Mouse (Mus musculus) gastrocnemius, adult 8-10 months (tissue): Measurements from ENCODE around the gene Agl. TPM values are rescaled to one million over a fixed set of nuclear protein-coding genes. Genes with fewer than 3 reads are reported as not detected.

Source experiments
- DNase-seq, 2 experiments: peaks; one replicate each; pipeline ENCODE4 v3.0.0; 2022; ENCODE audit warnings: low spot score in 2 of 2
- total RNA-seq, 4 experiments: library from RNA; stranded (reverse); gene quantifications; 2 replicates each; pipeline ENCODE4 v1.2.4; 2022

Gene Agl
- total RNA-seq, 4 experiments from 2014 or later = 785 to 946 (median 837) TPM

DNA sequence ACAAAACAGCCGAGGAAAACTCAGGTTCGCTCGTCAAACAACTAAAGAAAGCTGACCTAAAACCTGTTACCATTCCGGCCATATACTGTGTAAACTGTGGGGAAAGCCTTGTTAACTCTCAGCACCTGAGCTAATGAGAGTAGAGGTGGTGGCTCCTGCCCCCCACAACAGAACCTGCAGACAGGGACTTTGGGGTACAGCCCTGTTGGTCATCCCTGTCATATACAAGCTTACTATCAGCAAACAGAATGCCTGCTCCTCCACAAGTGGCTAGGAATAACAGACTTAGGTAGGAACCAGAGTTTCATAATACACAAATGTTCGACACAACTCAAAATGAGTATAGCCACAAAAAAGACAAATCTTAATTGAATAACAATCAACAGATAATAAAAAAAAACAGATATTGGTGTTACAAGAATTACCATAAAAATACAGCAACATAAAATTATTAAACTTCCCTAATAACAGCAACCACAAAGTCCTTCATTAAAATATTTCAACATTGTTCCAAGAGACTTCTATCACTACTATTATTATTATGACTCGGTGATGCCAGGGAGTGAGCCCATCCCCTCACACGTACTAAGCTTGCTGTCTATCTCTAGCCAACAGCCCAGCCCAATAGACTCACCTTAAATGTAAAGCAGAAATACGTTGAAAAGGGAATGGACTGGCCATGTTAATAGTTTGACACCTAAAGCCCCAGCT, 112.9 kb downstream of the Agl start:
- no peak for DNase-seq

DNA sequence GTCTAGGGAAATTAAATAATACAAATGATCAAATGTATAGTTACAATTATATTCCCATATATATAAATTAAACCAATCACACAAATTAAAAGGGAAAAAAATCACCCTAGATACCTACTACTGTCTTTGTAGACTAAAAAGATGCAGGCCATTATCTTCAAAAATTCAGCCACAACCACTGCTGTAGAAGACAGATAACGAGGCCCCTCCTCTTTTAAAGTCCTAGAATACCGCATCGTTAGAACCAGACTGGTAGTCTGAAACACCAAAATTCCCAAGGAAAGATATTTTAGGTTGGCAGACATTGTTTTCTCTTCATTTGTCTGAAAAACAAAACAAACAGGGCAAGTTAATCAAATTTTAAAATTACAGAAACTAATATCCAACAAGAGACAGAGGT, 113.7 kb downstream of the Agl start:
- no peak for DNase-seq

Other genes starting within 250 kb of the Agl start
- 10 to 100 TPM; 46.0 to 53.0 (median 51.1) TPM for gene Lrrc39, start 245.2 kb downstream of the Agl start, total RNA-seq
- 1 to 10 TPM; 1.4 to 2.9 (median 2.0) TPM for gene Sass6, start 213.2 kb downstream of the Agl start, total RNA-seq
- gene Trmt13, start 193.6 kb downstream of the Agl start, total RNA-seq = 1 to 10 TPM; 2.6 to 5.3 (median 3.9) TPM
- gene Mfsd14a, start 145.5 kb downstream of the Agl start, total RNA-seq = 10 to 100 TPM in 1 of 4 experiments, 1 to 10 TPM in 3; 7.2 to 11.9 (median 9.3) TPM
- gene Gm43191, start 126.9 kb downstream of the Agl start, total RNA-seq = 1 to 10 TPM in 1 of 4 experiments, under 1 TPM in 1, not detected in 2; 0.88 to 1.6 TPM
- 1 to 10 TPM; 5.0 to 7.6 (median 5.9) TPM for gene Slc35a3, start 95.3 kb downstream of the Agl start, total RNA-seq
- gene Frrs1, start 51.3 kb upstream of the Agl start, total RNA-seq = 1 to 10 TPM; 1.9 to 4.5 (median 3.0) TPM
- gene 4930455H04Rik, start 160.1 kb upstream of the Agl start, total RNA-seq = under 1 TPM in 1 of 4 experiments, not detected in 3; 0.31 TPM
- gene Palmd, start 160.8 kb upstream of the Agl start, total RNA-seq = 10 to 100 TPM; 15.3 to 24.1 (median 20.2) TPM